Mouse (Mus musculus) B cell, adult 67 days (primary cell): ENCODE results near the gene Nat8f4. TPM values are rescaled to one million over a fixed set of nuclear protein-coding genes. Genes with fewer than 3 reads are reported as not detected.

ENCODE experiments used
- total RNA-seq, 2 experiments: library from RNA; stranded (reverse); gene quantifications; 4 replicates each; pipeline ENCODE4 v1.2.4; 2023

The Nat8f4 gene
- 1 to 10 TPM; 3.0 to 3.3 TPM for total RNA-seq

GRCm38 (mm10) chr6:85904642-85905061, at the start of gene Nat8f4:
Nat8f4 (minus strand) TSS chr6:85904884.

GRCm38 (mm10) chr6:85915539-85916513, 11.1 kb upstream of the Nat8f4 start, which contains the start of gene Nat8f1:
Nat8f1 (minus strand) TSS chr6:85915687.

GRCm38 (mm10) chr6:85911587-85911986, 6.9 kb upstream of the Nat8f4 start, which contains the start of gene Tprkb:
Tprkb (plus strand) TSS chr6:85911865.

GRCm38 (mm10) chr6:85869006-85869405, 35.7 kb downstream of the Nat8f4 start, which contains the start of gene Nat8f2:
Nat8f2 (minus strand) TSS chr6:85869158.

Other genes starting within 250 kb of the Nat8f4 start
- not detected for gene Nat8f7, start 191.7 kb downstream of the Nat8f4 start, total RNA-seq
- gene Nat8f3, start 139.1 kb downstream of the Nat8f4 start, total RNA-seq = not detected
- gene Nat8f6, start 83.9 kb downstream of the Nat8f4 start, total RNA-seq = not detected
- not detected for gene Nat8f5, start 83.9 kb downstream of the Nat8f4 start, total RNA-seq
- not detected for gene Nat8, start 72.8 kb downstream of the Nat8f4 start, total RNA-seq
- under 1 TPM; 0.18 to 0.26 TPM for gene Nat8f2, start 35.7 kb downstream of the Nat8f4 start, total RNA-seq
- 10 to 100 TPM; 19.7 to 22.7 TPM for gene Tprkb, start 7.0 kb upstream of the Nat8f4 start, total RNA-seq
- gene Nat8f1, start 10.8 kb upstream of the Nat8f4 start, total RNA-seq = 1 to 10 TPM; 1.8 to 5.9 TPM
- gene Dusp11, start 56.8 kb upstream of the Nat8f4 start, total RNA-seq = 100 to 1,000 TPM; 207 to 241 TPM
- gene Figla, start 111.3 kb upstream of the Nat8f4 start, total RNA-seq = not detected
- gene Add2, start 123.8 kb upstream of the Nat8f4 start, total RNA-seq = not detected